Mouse (Mus musculus): ENCODE results near the gene Rmi2. TPM values are rescaled to one million over a fixed set of nuclear protein-coding genes. Genes with fewer than 3 reads are reported as not detected.
A peak's percentile ranks its signal among the peaks of the same experiment; 100 is the strongest.

Gene Rmi2
- polyA plus RNA-seq, 1 experiment from 2014 or later, result 0.47 TPM

DNA sequence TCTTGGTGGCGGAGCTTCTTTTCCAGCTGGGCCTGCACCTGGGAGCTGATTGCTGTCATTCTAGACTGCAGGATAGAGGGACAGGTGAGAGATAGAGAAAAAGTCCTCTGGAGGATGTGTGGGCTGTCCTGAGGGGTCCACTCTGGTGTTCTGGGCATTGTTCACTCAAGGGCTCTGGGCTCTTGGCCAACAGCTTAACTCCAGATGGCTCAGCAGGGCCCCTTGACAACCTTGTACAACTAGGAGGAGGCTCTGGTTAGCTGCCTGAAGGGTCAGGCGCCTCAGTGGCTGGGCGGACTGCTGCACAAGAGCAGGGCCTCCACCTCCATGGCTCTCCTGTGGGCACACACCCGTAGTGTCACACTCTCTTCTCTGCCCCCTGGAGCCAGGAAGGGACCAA is 36.1 kb downstream of the Rmi2 start:
- no peak overlapping the region for H3K4me3 ChIP-seq (replicated peaks; ENCODE audit: low read length)
- ATAC-seq (ENCODE audit: low FRiP score) (no peak), DNase-seq (ENCODE audit: low spot score) (no peak)
- no peaks in the 10 kb centered on the region for H3K36me3 ChIP-seq (replicated peaks; ENCODE audit: control insufficient read depth, insufficient read depth)
- 68% methylated on average over 4 of the region's 4 CpGs for WGBS
- H3K27ac ChIP-seq, result no peak overlapping the region
- H3K9me3 ChIP-seq (ENCODE audit: control insufficient read depth, low read length), result no peaks in the 10 kb centered on the region
- H3K9ac ChIP-seq, result no peak overlapping the region
- no peak overlapping the region for H3K4me2 ChIP-seq (replicated peaks)
- H3K27me3 ChIP-seq (ENCODE audit: control insufficient read depth, insufficient read depth, low read length), result no peaks in the 10 kb centered on the region
- no peaks in the 10 kb centered on the region for H3K4me1 ChIP-seq (replicated peaks; ENCODE audit: control insufficient read depth, insufficient read depth, low read length)

DNA sequence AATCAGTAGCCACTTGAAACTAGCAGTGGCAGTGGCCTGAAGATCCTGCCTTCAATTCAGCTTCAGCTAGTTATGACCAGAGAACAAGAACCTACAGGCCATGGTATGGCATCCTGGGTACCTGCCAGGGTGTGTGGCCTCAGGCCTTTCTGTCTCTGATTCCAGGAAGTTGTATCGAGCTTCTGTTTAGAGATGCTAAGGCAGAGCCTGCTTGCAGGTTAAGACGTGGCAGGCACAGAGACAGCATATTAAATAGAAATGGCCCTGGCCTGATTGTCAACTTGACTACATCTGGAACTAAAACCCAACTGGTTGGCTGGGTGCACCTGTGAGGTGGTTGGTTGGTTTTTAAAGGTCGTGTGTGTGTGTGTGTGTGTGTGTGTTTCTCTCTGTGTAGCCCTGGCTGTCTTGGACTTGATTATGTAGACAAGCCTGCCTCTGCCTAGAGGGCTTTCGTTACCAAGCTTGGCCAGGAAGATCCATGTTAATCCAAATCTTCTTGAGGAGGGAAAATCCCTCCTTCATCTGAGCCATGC is 38.0 kb downstream of the Rmi2 start:
- ATAC-seq (ENCODE audit: low FRiP score), result no peak
- no peak overlapping the region for H3K9ac ChIP-seq
- H3K36me3 ChIP-seq (replicated peaks; ENCODE audit: control insufficient read depth, insufficient read depth), result no peaks in the 10 kb centered on the region
- H3K27ac ChIP-seq, result no peak overlapping the region
- WGBS, result 76% methylated on average over 4 of the region's 4 CpGs
- no peak overlapping the region for H3K4me2 ChIP-seq (replicated peaks)
- H3K27me3 ChIP-seq (ENCODE audit: control insufficient read depth, insufficient read depth, low read length), result no peaks in the 10 kb centered on the region
- no peak overlapping the region for H3K4me3 ChIP-seq (replicated peaks; ENCODE audit: low read length)
- no peaks in the 10 kb centered on the region for H3K4me1 ChIP-seq (replicated peaks; ENCODE audit: control insufficient read depth, insufficient read depth, low read length)
- DNase-seq (ENCODE audit: low spot score), result no peak
- H3K9me3 ChIP-seq (ENCODE audit: control insufficient read depth, low read length), result no peaks in the 10 kb centered on the region

DNA sequence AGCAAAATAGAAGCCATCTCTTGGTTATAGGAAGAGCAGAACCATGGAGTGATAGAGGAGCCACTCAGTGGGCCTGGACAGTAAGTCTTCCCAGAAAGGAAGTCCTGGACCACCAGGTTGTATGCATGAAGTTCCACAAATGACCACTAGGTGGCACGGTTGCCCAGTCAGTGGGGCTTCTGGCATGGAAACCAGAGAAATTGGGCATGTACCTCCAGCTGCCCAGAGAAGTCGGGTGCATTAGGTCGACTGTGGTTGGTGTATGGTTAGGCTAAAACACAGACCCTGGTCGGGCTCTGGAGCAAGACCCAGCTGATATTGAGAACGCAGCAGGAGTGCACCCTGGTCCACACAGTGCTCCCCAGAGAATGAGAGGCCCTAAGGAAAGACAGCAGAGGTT is 38.8 kb downstream of the Rmi2 start:
- H3K27ac ChIP-seq, result no peak overlapping the region
- 7% methylated on average over 5 of the region's 5 CpGs for WGBS

DNA sequence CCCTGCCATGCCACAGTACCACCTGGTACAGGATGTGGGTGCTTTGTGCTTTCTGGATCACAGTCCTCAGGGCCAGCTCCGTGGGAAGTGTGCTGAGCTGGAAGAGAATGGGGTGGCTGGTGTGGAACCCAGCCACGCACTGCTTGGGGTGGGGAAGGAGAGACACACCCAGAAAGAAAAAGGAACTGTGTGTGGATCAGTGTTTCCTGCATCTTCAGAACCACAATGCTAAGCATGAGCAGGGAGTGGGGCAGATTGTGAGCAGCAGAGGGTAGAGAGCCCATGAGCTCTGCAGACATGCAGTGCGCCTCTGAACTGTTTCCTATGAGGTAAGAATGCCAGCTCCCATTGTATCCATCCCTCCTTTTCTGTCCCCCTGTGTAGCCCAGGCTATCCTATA is 43.4 kb downstream of the Rmi2 start:
- Histone ChIP-seq H3K36me3 (replicated peaks; ENCODE audit: control insufficient read depth, insufficient read depth) (no peaks in the 10 kb centered on the region), H3K27ac (no peak overlapping the region), H3K4me1 (replicated peaks; ENCODE audit: control insufficient read depth, insufficient read depth, low read length) (no peaks in the 10 kb centered on the region), H3K9me3 (ENCODE audit: control insufficient read depth, low read length) (no peaks in the 10 kb centered on the region), H3K9ac (no peak overlapping the region), H3K27me3 (ENCODE audit: control insufficient read depth, insufficient read depth, low read length) (no peaks in the 10 kb centered on the region), H3K4me3 (replicated peaks; ENCODE audit: low read length) (no peak overlapping the region), H3K4me2 (replicated peaks) (no peak overlapping the region)
- ATAC-seq (ENCODE audit: low FRiP score) (no peak), DNase-seq (ENCODE audit: low spot score) (no peak)
- 83% methylated on average over 3 of the region's 3 CpGs for WGBS

More for the DNA sequence above, 38.8 kb downstream of the Rmi2 start:
- Histone ChIP-seq H3K9ac (no peak overlapping the region), H3K36me3 (replicated peaks; ENCODE audit: control insufficient read depth, insufficient read depth) (no peaks in the 10 kb centered on the region), H3K9me3 (ENCODE audit: control insufficient read depth, low read length) (no peaks in the 10 kb centered on the region), H3K4me1 (replicated peaks; ENCODE audit: control insufficient read depth, insufficient read depth, low read length) (no peaks in the 10 kb centered on the region), H3K4me2 (replicated peaks) (no peak overlapping the region), H3K27me3 (ENCODE audit: control insufficient read depth, insufficient read depth, low read length) (no peaks in the 10 kb centered on the region), H3K4me3 (replicated peaks; ENCODE audit: low read length) (no peak overlapping the region)
- peak; percentile 98 for DNase-seq (ENCODE audit: low spot score)
- peak; percentile 61 for ATAC-seq (ENCODE audit: low FRiP score)

DNA sequence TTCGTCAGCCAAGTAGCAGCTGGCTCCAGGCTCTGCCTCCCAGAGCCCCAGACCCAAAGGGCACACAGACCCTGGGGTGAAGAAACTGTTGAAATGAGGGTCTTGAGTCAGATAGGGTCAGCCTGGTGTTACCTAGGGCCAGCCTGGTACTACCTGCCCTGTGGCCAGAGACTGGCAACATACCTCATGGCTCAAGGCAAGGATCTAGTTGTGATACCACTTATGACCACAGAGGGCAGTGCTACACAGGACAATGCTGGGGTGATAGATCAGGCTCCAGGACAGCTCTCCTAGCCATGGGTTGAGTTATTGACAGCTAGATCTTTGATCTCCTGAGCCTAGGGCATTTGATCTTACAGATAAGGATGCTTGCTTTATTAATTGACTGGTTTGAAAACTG is 44.6 kb downstream of the Rmi2 start:
- ATAC-seq (ENCODE audit: low FRiP score) (peak; percentile 63; the same call in 1 of the 2 replicates), DNase-seq (ENCODE audit: low spot score) (peak; percentile 74)
- Histone ChIP-seq H3K9ac (no peak overlapping the region), H3K36me3 (replicated peaks; ENCODE audit: control insufficient read depth, insufficient read depth) (no peaks in the 10 kb centered on the region), H3K27me3 (ENCODE audit: control insufficient read depth, insufficient read depth, low read length) (no peaks in the 10 kb centered on the region), H3K4me2 (replicated peaks) (no peak overlapping the region), H3K4me3 (replicated peaks; ENCODE audit: low read length) (no peak overlapping the region), H3K27ac (no peak overlapping the region), H3K9me3 (ENCODE audit: control insufficient read depth, low read length) (no peaks in the 10 kb centered on the region), H3K4me1 (replicated peaks; ENCODE audit: control insufficient read depth, insufficient read depth, low read length) (no peaks in the 10 kb centered on the region)
- WGBS, result 100% methylated on average over 1 of the region's 1 CpGs

DNA sequence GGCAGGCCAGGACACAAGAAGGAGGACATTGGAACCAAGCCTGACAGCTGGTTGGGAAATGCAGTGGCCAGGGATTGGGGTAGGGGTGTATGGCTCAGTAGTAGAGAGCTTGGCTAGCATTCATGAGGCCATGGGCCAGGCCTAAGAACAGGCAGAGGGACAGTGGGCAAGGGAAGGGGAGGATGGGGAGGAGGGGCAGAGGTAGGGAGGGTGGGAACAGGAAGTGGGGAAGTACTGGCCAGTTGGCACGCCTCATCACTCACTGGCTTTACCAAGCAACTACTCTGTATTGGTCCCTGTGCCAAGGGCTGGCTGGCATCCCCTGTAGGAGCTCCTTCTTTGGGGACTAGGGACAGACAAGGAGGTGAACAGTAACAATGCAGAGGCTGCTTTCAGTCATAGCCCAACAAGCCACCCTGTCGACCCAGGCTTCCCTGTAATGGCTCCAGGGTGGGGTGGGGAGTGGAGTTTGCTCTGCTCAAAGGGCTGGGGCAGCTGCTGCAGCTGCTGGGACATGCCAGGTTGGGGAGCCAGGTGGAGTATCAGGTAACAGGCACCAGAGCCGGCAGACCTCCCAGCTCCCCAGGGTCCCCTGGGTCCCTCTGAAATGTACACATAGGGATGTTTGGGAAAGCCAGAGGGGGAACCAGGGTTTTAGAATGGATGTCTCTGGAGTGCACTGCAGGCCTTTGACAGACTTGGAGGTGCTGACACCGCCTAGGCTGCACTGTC is 46.5 kb downstream of the Rmi2 start:
- Histone ChIP-seq H3K4me1 (replicated peaks; ENCODE audit: control insufficient read depth, insufficient read depth, low read length) (no peaks in the 10 kb centered on the region), H3K4me3 (replicated peaks; ENCODE audit: low read length) (no peak overlapping the region), H3K27me3 (ENCODE audit: control insufficient read depth, insufficient read depth, low read length) (no peaks in the 10 kb centered on the region), H3K4me2 (replicated peaks) (no peak overlapping the region), H3K9me3 (ENCODE audit: control insufficient read depth, low read length) (no peaks in the 10 kb centered on the region), H3K27ac (no peak overlapping the region), H3K36me3 (replicated peaks; ENCODE audit: control insufficient read depth, insufficient read depth) (no peaks in the 10 kb centered on the region), H3K9ac (no peak overlapping the region)
- peak; percentile 52; the same call in 1 of the 2 replicates for ATAC-seq (ENCODE audit: low FRiP score)
- 47% methylated on average over 4 of the region's 4 CpGs for WGBS
- DNase-seq (ENCODE audit: low spot score), result no peak

DNA sequence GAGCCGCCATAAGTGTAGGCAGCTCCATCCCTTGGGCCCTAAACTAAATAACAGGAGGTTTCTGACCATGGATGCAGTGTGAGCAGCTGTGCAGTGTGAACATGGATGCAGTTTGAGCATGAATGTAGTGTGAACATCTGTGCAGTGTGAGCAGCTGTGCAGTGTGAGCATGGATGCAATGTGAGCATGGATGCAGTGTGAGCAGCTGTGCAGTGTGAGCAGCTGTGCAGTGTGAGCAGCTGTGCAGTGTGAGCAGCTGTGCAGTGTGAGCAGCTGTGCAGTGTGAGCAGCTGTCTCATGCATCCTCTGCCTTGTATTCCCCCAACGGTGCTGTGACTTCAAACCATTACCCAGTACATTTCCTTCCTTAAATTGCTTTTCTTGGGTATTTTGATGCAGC is 52.6 kb downstream of the Rmi2 start:
- Histone ChIP-seq H3K4me1 (replicated peaks; ENCODE audit: control insufficient read depth, insufficient read depth, low read length) (no peaks in the 10 kb centered on the region), H3K9me3 (ENCODE audit: control insufficient read depth, low read length) (no peaks in the 10 kb centered on the region), H3K36me3 (replicated peaks; ENCODE audit: control insufficient read depth, insufficient read depth) (no peaks in the 10 kb centered on the region), H3K27ac (no peak overlapping the region), H3K9ac (no peak overlapping the region), H3K4me3 (replicated peaks; ENCODE audit: low read length) (no peak overlapping the region), H3K27me3 (ENCODE audit: control insufficient read depth, insufficient read depth, low read length) (no peaks in the 10 kb centered on the region), H3K4me2 (replicated peaks) (no peak overlapping the region)
- ATAC-seq (ENCODE audit: low FRiP score), result no peak
- DNase-seq (ENCODE audit: low spot score), result no peak
- 84% methylated on average over 2 of the region's 2 CpGs for WGBS

DNA sequence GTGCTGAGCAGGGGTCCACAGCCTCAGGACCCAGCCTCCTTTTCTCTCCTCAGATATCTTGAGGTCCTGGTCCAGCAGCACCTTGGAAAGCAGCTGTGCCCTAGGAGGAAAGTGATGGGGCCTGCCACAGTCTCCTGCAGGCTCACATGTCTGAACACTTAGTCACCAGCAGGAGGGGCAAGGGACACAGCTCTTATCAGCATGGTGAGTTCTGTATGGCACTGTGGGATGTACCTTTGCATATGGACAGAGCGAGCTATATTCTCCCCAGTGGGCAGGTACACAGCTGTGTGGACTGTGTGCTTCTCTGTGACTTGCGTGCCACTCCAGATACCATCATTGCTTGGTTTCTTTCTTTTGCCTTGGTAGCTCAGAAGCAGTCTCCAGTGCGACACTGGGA is 55.5 kb downstream of the Rmi2 start:
- peak; percentile 38 for DNase-seq (ENCODE audit: low spot score)
- Histone ChIP-seq H3K27ac (no peak overlapping the region), H3K4me1 (replicated peaks; ENCODE audit: control insufficient read depth, insufficient read depth, low read length) (no peaks in the 10 kb centered on the region), H3K4me2 (replicated peaks) (no peak overlapping the region), H3K36me3 (replicated peaks; ENCODE audit: control insufficient read depth, insufficient read depth) (no peaks in the 10 kb centered on the region), H3K27me3 (ENCODE audit: control insufficient read depth, insufficient read depth, low read length) (no peaks in the 10 kb centered on the region), H3K9ac (no peak overlapping the region), H3K9me3 (ENCODE audit: control insufficient read depth, low read length) (no peaks in the 10 kb centered on the region), H3K4me3 (replicated peaks; ENCODE audit: low read length) (no peak overlapping the region)
- ATAC-seq (ENCODE audit: low FRiP score), result no peak
- 80% methylated on average over 3 of the region's 3 CpGs for WGBS

DNA sequence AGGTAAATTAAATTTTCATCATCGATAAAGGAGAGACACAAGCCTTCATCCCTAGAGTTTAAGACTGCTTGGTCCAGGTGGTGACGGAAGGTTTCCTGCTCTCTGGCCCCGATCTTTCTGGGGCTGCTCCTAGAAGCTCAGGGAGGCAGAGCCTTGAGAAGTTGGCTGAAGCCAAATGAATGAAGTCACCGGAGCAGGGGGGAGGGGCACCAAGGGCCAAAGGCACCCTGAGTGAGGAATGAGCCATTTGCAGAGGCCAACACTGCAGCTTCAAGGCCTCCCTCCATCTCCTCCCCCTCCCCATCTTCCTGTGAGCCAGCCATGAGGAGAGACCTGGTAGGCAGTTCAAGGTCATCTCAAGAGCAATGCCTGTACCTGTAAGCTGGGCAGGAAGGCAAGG is 58.3 kb downstream of the Rmi2 start:
- no peak for DNase-seq (ENCODE audit: low spot score)
- ATAC-seq (ENCODE audit: low FRiP score), result no peak
- Histone ChIP-seq H3K36me3 (replicated peaks; ENCODE audit: control insufficient read depth, insufficient read depth) (no peaks in the 10 kb centered on the region), H3K4me1 (replicated peaks; ENCODE audit: control insufficient read depth, insufficient read depth, low read length) (no peaks in the 10 kb centered on the region), H3K27ac (no peak overlapping the region), H3K9me3 (ENCODE audit: control insufficient read depth, low read length) (no peaks in the 10 kb centered on the region), H3K4me2 (replicated peaks) (no peak overlapping the region), H3K9ac (no peak overlapping the region), H3K4me3 (replicated peaks; ENCODE audit: low read length) (no peak overlapping the region), H3K27me3 (ENCODE audit: control insufficient read depth, insufficient read depth, low read length) (no peaks in the 10 kb centered on the region)
- 77% methylated on average over 4 of the region's 4 CpGs for WGBS
